Mouse (Mus musculus): Measurements from ENCODE around the gene Fmo3. TPM values are rescaled to one million over a fixed set of nuclear protein-coding genes. Genes with fewer than 3 reads are reported as not detected.

Fmo3 gene
- polyA plus RNA-seq (2014; fragmentation: Nextera tagmentation; extraction: Ambion mirVana) = not detected in 2 replicates

GRCm38 (mm10) chr1:162984428-162984827, at the start of gene Fmo3:
TSS of gene Fmo3 (minus strand) at chr1:162984528.
- no peak within 1 kb of the TSS for H3K4me2 ChIP-seq (ENCODE audit: low read depth, low read length)
- no peak within 1 kb of the TSS for H3K4me3 ChIP-seq (ENCODE audit: low read depth, low read length)
- no peaks in the 10 kb centered on the region for H3K36me3 ChIP-seq (replicated peaks; ENCODE audit: control insufficient read depth, insufficient read depth, low read depth, low read length)
- no peaks in the 10 kb centered on the region for H3K9me3 ChIP-seq (replicated peaks; ENCODE audit: control insufficient read depth, low read length)
- H3K9ac ChIP-seq (replicated peaks; ENCODE audit: low read length) = no peak within 1 kb of the TSS
- DNase-seq (ENCODE audit: low spot score) (no peak), ATAC-seq (replicated peaks; ENCODE audit: insufficient number of reproducible peaks, low FRiP score, low TSS enrichment, low read depth) (no peak)
- no peaks in the 10 kb centered on the region for H3K4me1 ChIP-seq (ENCODE audit: control insufficient read depth, insufficient read depth, low read length)
- H3K27ac ChIP-seq (replicated peaks; ENCODE audit: low read depth, low read length) = no peak within 1 kb of the TSS
- H3K27me3 ChIP-seq (ENCODE audit: control insufficient read depth, insufficient read depth, low read length) = no peaks in the 10 kb centered on the region
- 74% methylated on average over 1 of the region's 1 CpGs for WGBS

- H3K36me3 ChIP-seq (replicated peaks; ENCODE audit: control insufficient read depth, insufficient read depth, low read depth, low read length) = no peaks in the 10 kb centered on the region
- no peaks in the 10 kb centered on the region for H3K9me3 ChIP-seq (replicated peaks; ENCODE audit: control insufficient read depth, low read length)
- no peak overlapping the region for H3K27ac ChIP-seq (replicated peaks; ENCODE audit: low read depth, low read length)
- H3K9ac ChIP-seq (replicated peaks; ENCODE audit: low read length) = no peak overlapping the region
- H3K27me3 ChIP-seq (ENCODE audit: control insufficient read depth, insufficient read depth, low read length) = no peaks in the 10 kb centered on the region
- H3K4me3 ChIP-seq (ENCODE audit: low read depth, low read length) = no peak overlapping the region
- H3K4me2 ChIP-seq (ENCODE audit: low read depth, low read length) = no peak overlapping the region
- ATAC-seq (replicated peaks; ENCODE audit: insufficient number of reproducible peaks, low FRiP score, low TSS enrichment, low read depth) (no peak), DNase-seq (ENCODE audit: low spot score) (no peak)
- H3K4me1 ChIP-seq (ENCODE audit: control insufficient read depth, insufficient read depth, low read length) = no peaks in the 10 kb centered on the region
These were observed 38.7 kb upstream of the Fmo3 start for GRCm38 (mm10) chr1:163023075-163023474.

- Histone ChIP-seq H3K27ac (replicated peaks; ENCODE audit: low read depth, low read length) (no peak overlapping the region), H3K4me3 (ENCODE audit: low read depth, low read length) (no peak overlapping the region), H3K36me3 (replicated peaks; ENCODE audit: control insufficient read depth, insufficient read depth, low read depth, low read length) (no peaks in the 10 kb centered on the region), H3K4me2 (ENCODE audit: low read depth, low read length) (no peak overlapping the region), H3K4me1 (ENCODE audit: control insufficient read depth, insufficient read depth, low read length) (no peaks in the 10 kb centered on the region), H3K9ac (replicated peaks; ENCODE audit: low read length) (no peak overlapping the region), H3K27me3 (ENCODE audit: control insufficient read depth, insufficient read depth, low read length) (no peaks in the 10 kb centered on the region), H3K9me3 (replicated peaks; ENCODE audit: control insufficient read depth, low read length) (no peaks in the 10 kb centered on the region)
- no peak for DNase-seq (ENCODE audit: low spot score)
- ATAC-seq (replicated peaks; ENCODE audit: insufficient number of reproducible peaks, low FRiP score, low TSS enrichment, low read depth) = no peak
- 82% methylated on average over 3 of the region's 3 CpGs for WGBS
These were observed 24.9 kb upstream of the Fmo3 start for GRCm38 (mm10) chr1:163009220-163009619.

- Histone ChIP-seq H3K4me1 (ENCODE audit: control insufficient read depth, insufficient read depth, low read length) (no peaks in the 10 kb centered on the region), H3K27ac (replicated peaks; ENCODE audit: low read depth, low read length) (no peak overlapping the region), H3K4me2 (ENCODE audit: low read depth, low read length) (no peak overlapping the region), H3K4me3 (ENCODE audit: low read depth, low read length) (no peak overlapping the region), H3K36me3 (replicated peaks; ENCODE audit: control insufficient read depth, insufficient read depth, low read depth, low read length) (no peaks in the 10 kb centered on the region), H3K9me3 (replicated peaks; ENCODE audit: control insufficient read depth, low read length) (no peaks in the 10 kb centered on the region), H3K27me3 (ENCODE audit: control insufficient read depth, insufficient read depth, low read length) (no peaks in the 10 kb centered on the region), H3K9ac (replicated peaks; ENCODE audit: low read length) (no peak overlapping the region)
- DNase-seq (ENCODE audit: low spot score) (no peak), ATAC-seq (replicated peaks; ENCODE audit: insufficient number of reproducible peaks, low FRiP score, low TSS enrichment, low read depth) (no peak)
- WGBS = 86% methylated on average over 2 of the region's 2 CpGs
These were observed 19.2 kb upstream of the Fmo3 start for GRCm38 (mm10) chr1:163003496-163003895.

- Histone ChIP-seq H3K36me3 (replicated peaks; ENCODE audit: control insufficient read depth, insufficient read depth, low read depth, low read length) (no peaks in the 10 kb centered on the region), H3K4me1 (ENCODE audit: control insufficient read depth, insufficient read depth, low read length) (no peaks in the 10 kb centered on the region), H3K27me3 (ENCODE audit: control insufficient read depth, insufficient read depth, low read length) (no peaks in the 10 kb centered on the region), H3K9me3 (replicated peaks; ENCODE audit: control insufficient read depth, low read length) (no peaks in the 10 kb centered on the region), H3K27ac (replicated peaks; ENCODE audit: low read depth, low read length) (no peak overlapping the region), H3K9ac (replicated peaks; ENCODE audit: low read length) (no peak overlapping the region), H3K4me2 (ENCODE audit: low read depth, low read length) (no peak overlapping the region), H3K4me3 (ENCODE audit: low read depth, low read length) (no peak overlapping the region)
- DNase-seq (ENCODE audit: low spot score) = no peak
- ATAC-seq (replicated peaks; ENCODE audit: insufficient number of reproducible peaks, low FRiP score, low TSS enrichment, low read depth) = no peak
- 80% methylated on average over 4 of the region's 4 CpGs for WGBS
These were observed 17.0 kb upstream of the Fmo3 start for GRCm38 (mm10) chr1:163001271-163001829.

- DNase-seq (ENCODE audit: low spot score) (no peak), ATAC-seq (replicated peaks; ENCODE audit: insufficient number of reproducible peaks, low FRiP score, low TSS enrichment, low read depth) (no peak)
- Histone ChIP-seq H3K36me3 (replicated peaks; ENCODE audit: control insufficient read depth, insufficient read depth, low read depth, low read length) (no peaks in the 10 kb centered on the region), H3K4me3 (ENCODE audit: low read depth, low read length) (no peak overlapping the region), H3K4me2 (ENCODE audit: low read depth, low read length) (no peak overlapping the region), H3K9ac (replicated peaks; ENCODE audit: low read length) (no peak overlapping the region), H3K9me3 (replicated peaks; ENCODE audit: control insufficient read depth, low read length) (no peaks in the 10 kb centered on the region), H3K27me3 (ENCODE audit: control insufficient read depth, insufficient read depth, low read length) (no peaks in the 10 kb centered on the region), H3K27ac (replicated peaks; ENCODE audit: low read depth, low read length) (no peak overlapping the region), H3K4me1 (ENCODE audit: control insufficient read depth, insufficient read depth, low read length) (no peaks in the 10 kb centered on the region)
- 88% methylated on average over 3 of the region's 3 CpGs for WGBS
These were observed 3.2 kb upstream of the Fmo3 start for GRCm38 (mm10) chr1:162987546-162987945.

GRCm38 (mm10) chr1:162986777-162987176, 2.4 kb upstream of the Fmo3 start:
- Histone ChIP-seq H3K9ac (replicated peaks; ENCODE audit: low read length) (no peak overlapping the region), H3K4me1 (ENCODE audit: control insufficient read depth, insufficient read depth, low read length) (no peaks in the 10 kb centered on the region), H3K9me3 (replicated peaks; ENCODE audit: control insufficient read depth, low read length) (no peaks in the 10 kb centered on the region), H3K4me2 (ENCODE audit: low read depth, low read length) (no peak overlapping the region), H3K4me3 (ENCODE audit: low read depth, low read length) (no peak overlapping the region), H3K27me3 (ENCODE audit: control insufficient read depth, insufficient read depth, low read length) (no peaks in the 10 kb centered on the region), H3K27ac (replicated peaks; ENCODE audit: low read depth, low read length) (no peak overlapping the region), H3K36me3 (replicated peaks; ENCODE audit: control insufficient read depth, insufficient read depth, low read depth, low read length) (no peaks in the 10 kb centered on the region)
- 92% methylated on average over 1 of the region's 1 CpGs for WGBS
- DNase-seq (ENCODE audit: low spot score) = no peak
- no peak for ATAC-seq (replicated peaks; ENCODE audit: insufficient number of reproducible peaks, low FRiP score, low TSS enrichment, low read depth)

- Histone ChIP-seq H3K9ac (replicated peaks; ENCODE audit: low read length) (no peak overlapping the region), H3K4me3 (ENCODE audit: low read depth, low read length) (no peak overlapping the region), H3K27me3 (ENCODE audit: control insufficient read depth, insufficient read depth, low read length) (no peaks in the 10 kb centered on the region), H3K4me2 (ENCODE audit: low read depth, low read length) (no peak overlapping the region), H3K4me1 (ENCODE audit: control insufficient read depth, insufficient read depth, low read length) (no peaks in the 10 kb centered on the region), H3K36me3 (replicated peaks; ENCODE audit: control insufficient read depth, insufficient read depth, low read depth, low read length) (no peaks in the 10 kb centered on the region), H3K27ac (replicated peaks; ENCODE audit: low read depth, low read length) (no peak overlapping the region), H3K9me3 (replicated peaks; ENCODE audit: control insufficient read depth, low read length) (no peaks in the 10 kb centered on the region)
- 86% methylated on average over 2 of the region's 2 CpGs for WGBS
- DNase-seq (ENCODE audit: low spot score) (no peak), ATAC-seq (replicated peaks; ENCODE audit: insufficient number of reproducible peaks, low FRiP score, low TSS enrichment, low read depth) (no peak)
These were observed 1.9 kb upstream of the Fmo3 start for GRCm38 (mm10) chr1:162986121-162986748.
